Mouse (Mus musculus) intestine, embryonic 15.5 days (tissue): Measurements from ENCODE around the gene Dyrk1a. TPM values are rescaled to one million over a fixed set of nuclear protein-coding genes. Genes with fewer than 3 reads are reported as not detected.

Experiments
- ATAC-seq: fragments of 200-750 bp; cut with Nextera tagmentation; 2 replicates; pipeline ENCODE4 v1.8.0; 2017; ENCODE audit warnings: moderate TSS enrichment, moderate library complexity
- H3K27ac ChIP-seq: fragments of 300-500 bp; sonication (generic); 2 replicates; pipeline ENCODE4 v1.5.1; 2015; ENCODE audit warnings: mild to moderate bottlenecking, inconsistent platforms
- H3K27me3 ChIP-seq: fragments of 300-500 bp; sonication (generic); replicated peaks from 2 replicates; pipeline ENCODE4 v1.6.1; 2015; ENCODE audit warnings: inconsistent platforms
- H3K36me3 ChIP-seq: fragments of 300-500 bp; sonication (generic); 2 replicates; pipeline ENCODE4 v1.6.1; 2015; ENCODE audit warnings: inconsistent platforms
- H3K4me1 ChIP-seq: fragments of 300-500 bp; sonication (generic); replicated peaks from 2 replicates; pipeline ENCODE4 v1.6.1; 2015; ENCODE audit warnings: inconsistent platforms
- H3K4me2 ChIP-seq: fragments of 300-500 bp; sonication (generic); replicated peaks from 2 replicates; pipeline ENCODE4 v1.6.1; 2015; ENCODE audit warnings: mild to moderate bottlenecking, inconsistent platforms
- H3K4me3 ChIP-seq: fragments of 300-500 bp; sonication (generic); replicated peaks from 2 replicates; pipeline ENCODE4 v1.5.1; 2015; ENCODE audit warnings: inconsistent platforms
- H3K9ac ChIP-seq: fragments of 300-500 bp; sonication (generic); 2 replicates; pipeline ENCODE4 v1.6.1; 2015; ENCODE audit warnings: inconsistent platforms
- H3K9me3 ChIP-seq: fragments of 300-500 bp; sonication (generic); 2 replicates; pipeline ENCODE4 v1.6.1; 2016; ENCODE audit warnings: inconsistent platforms
- WGBS: fragments of 180-500 bp; shearing (Covaris S2); methylation state at CpG from one replicate; pipeline ENCODE4 v1.1.7; 2015; 5-methylcytosine and 5-hydroxymethylcytosine counted together
- polyA plus RNA-seq: library from polyadenylated mRNA; unstranded; fragments of >200 nt; fragmentation: Nextera tagmentation; extraction: Ambion mirVana; gene quantifications from 2 replicates; pipeline ENCODE4 v1.2.1, GENCODE M21; 2015

Dyrk1a gene
- polyA plus RNA-seq, 1 experiment from 2014 or later, result 8.1 TPM

- H3K36me3 ChIP-seq, result no peaks in the 10 kb centered on the region
- WGBS, result 45% methylated on average over 12 of the region's 12 CpGs
These were observed 161.2 kb downstream of the Dyrk1a start for GRCm38 (mm10) chr16:94731027-94731426.

GRCm38 (mm10) chr16:94735472-94735871 lies 165.7 kb downstream of the Dyrk1a start:
- no peaks in the 10 kb centered on the region for H3K27me3 ChIP-seq
- no peak overlapping the region for H3K9ac ChIP-seq
- H3K36me3 ChIP-seq, result no peaks in the 10 kb centered on the region
- H3K4me3 ChIP-seq, result no peak overlapping the region
- ATAC-seq, result no peak
- H3K4me1 ChIP-seq, result no peaks in the 10 kb centered on the region
- no peak overlapping the region for H3K4me2 ChIP-seq
- H3K9me3 ChIP-seq, result no peaks in the 10 kb centered on the region
- WGBS, result 64% methylated on average over 3 of the region's 3 CpGs
- H3K27ac ChIP-seq, result no peak overlapping the region

More at GRCm38 (mm10) chr16:94731027-94731426, 161.2 kb downstream of the Dyrk1a start:
- Histone ChIP-seq H3K27me3 (no peaks in the 10 kb centered on the region), H3K4me3 (no peak overlapping the region), H3K4me1 (no peaks in the 10 kb centered on the region), H3K9ac (no peak overlapping the region), H3K27ac (no peak overlapping the region), H3K9me3 (no peaks in the 10 kb centered on the region), H3K4me2 (0 out of 2 replicates have a peak overlapping the region, but pooled peaks have one; percentile 17)
- ATAC-seq, result no peak

- WGBS, result 82% methylated on average over 8 of the region's 8 CpGs
- Histone ChIP-seq H3K4me3 (no peak overlapping the region), H3K27ac (no peak overlapping the region), H3K36me3 (no peaks in the 10 kb centered on the region), H3K4me2 (no peak overlapping the region), H3K9ac (no peak overlapping the region), H3K9me3 (no peaks in the 10 kb centered on the region), H3K4me1 (no peaks in the 10 kb centered on the region), H3K27me3 (no peaks in the 10 kb centered on the region)
- no peak for ATAC-seq
These were observed 166.9 kb downstream of the Dyrk1a start for GRCm38 (mm10) chr16:94736462-94737358.

- H3K27me3 ChIP-seq, result no peaks in the 10 kb centered on the region
- H3K9me3 ChIP-seq, result no peaks in the 10 kb centered on the region
- H3K9ac ChIP-seq, result no peak overlapping the region
- H3K4me2 ChIP-seq, result no peak overlapping the region
- H3K4me1 ChIP-seq, result no peaks in the 10 kb centered on the region
- H3K4me3 ChIP-seq, result no peak overlapping the region
- WGBS, result 95% methylated on average over 1 of the region's 1 CpGs
- ATAC-seq, result no peak
- H3K27ac ChIP-seq, result no peak overlapping the region
- H3K36me3 ChIP-seq, result no peaks in the 10 kb centered on the region
These were observed 167.5 kb downstream of the Dyrk1a start for GRCm38 (mm10) chr16:94737359-94737687.

- no peaks in the 10 kb centered on the region for H3K4me1 ChIP-seq
- H3K36me3 ChIP-seq, result no peaks in the 10 kb centered on the region
- ATAC-seq, result peak; percentile 65; the same call in 1 of the 2 replicates
- WGBS, result 4% methylated on average over 11 of the region's 11 CpGs
- H3K27ac ChIP-seq, result no peak overlapping the region
- peak overlapping the region; percentile 50 for H3K4me2 ChIP-seq
- peak overlapping the region; percentile 16 for H3K4me3 ChIP-seq
- no peaks in the 10 kb centered on the region for H3K27me3 ChIP-seq
- no peak overlapping the region for H3K9ac ChIP-seq
- H3K9me3 ChIP-seq, result no peaks in the 10 kb centered on the region
These were observed 174.2 kb downstream of the Dyrk1a start for GRCm38 (mm10) chr16:94743853-94744501.

- H3K36me3 ChIP-seq, result no peaks in the 10 kb centered on the region
- H3K4me1 ChIP-seq, result no peaks in the 10 kb centered on the region
- 79% methylated on average over 9 of the region's 9 CpGs for WGBS
- no peaks in the 10 kb centered on the region for H3K27me3 ChIP-seq
- no peak overlapping the region for H3K27ac ChIP-seq
- no peak overlapping the region for H3K4me2 ChIP-seq
- H3K9ac ChIP-seq, result no peak overlapping the region
- no peaks in the 10 kb centered on the region for H3K9me3 ChIP-seq
- ATAC-seq, result no peak
- no peak overlapping the region for H3K4me3 ChIP-seq
These were observed 175.2 kb downstream of the Dyrk1a start for GRCm38 (mm10) chr16:94745016-94745415.

Other genes with a start within 250 kb of the Dyrk1a start
- gene Ripply3, start 241.6 kb upstream of the Dyrk1a start, polyA plus RNA-seq, result 4.4 and 4.7 TPM in 2 replicates
- 134 and 183 TPM in 2 replicates for gene Ttc3, start 199.4 kb upstream of the Dyrk1a start, polyA plus RNA-seq
- gene Pigp, start 198.2 kb upstream of the Dyrk1a start, polyA plus RNA-seq, result 120 and 124 TPM in 2 replicates
- gene Vps26c, start 43.2 kb upstream of the Dyrk1a start, polyA plus RNA-seq, result 61.5 and 63.1 TPM in 2 replicates